Mouse (Mus musculus): ENCODE results near the gene Tmem217. TPM values are rescaled to one million over a fixed set of nuclear protein-coding genes. Genes with fewer than 3 reads are reported as not detected.

Tmem217 gene
- total RNA-seq, 2 experiments from 2014 or later: not detected

DNA sequence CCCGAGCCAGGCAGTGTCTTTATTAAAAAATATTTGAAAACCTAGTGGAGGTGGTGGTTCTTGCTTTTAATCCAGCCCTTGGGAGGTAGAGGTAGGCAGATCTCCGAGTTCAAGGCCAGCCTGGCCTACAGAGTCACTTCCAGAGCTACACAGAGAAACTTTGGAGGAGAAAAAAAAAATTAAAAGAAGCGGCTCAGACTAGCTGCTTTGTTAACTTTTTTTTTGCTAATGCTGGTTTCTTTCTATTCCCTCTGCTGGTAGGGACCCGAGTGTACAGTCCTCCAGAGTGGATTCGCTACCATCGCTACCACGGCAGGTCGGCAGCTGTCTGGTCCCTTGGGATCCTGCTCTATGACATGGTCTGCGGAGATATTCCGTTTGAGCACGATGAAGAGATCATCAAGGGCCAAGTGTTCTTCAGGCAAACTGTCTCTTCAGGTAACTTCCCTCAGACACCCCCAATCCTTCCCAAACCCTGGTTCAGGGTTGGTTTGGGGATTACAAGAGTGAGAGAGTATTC lies 58.7 kb downstream of the Tmem217 start:
- no peak for DNase-seq (ENCODE audit: extremely low spot score in 1 of 2, low spot score in 2 of 2)
- intact Hi-C loops (cut with DNase I): loop anchor here (2.0 to 5.0 kb wide), 2 partner anchors 56 to 97 kb away; no protein-coding TSS in a partner anchor

DNA sequence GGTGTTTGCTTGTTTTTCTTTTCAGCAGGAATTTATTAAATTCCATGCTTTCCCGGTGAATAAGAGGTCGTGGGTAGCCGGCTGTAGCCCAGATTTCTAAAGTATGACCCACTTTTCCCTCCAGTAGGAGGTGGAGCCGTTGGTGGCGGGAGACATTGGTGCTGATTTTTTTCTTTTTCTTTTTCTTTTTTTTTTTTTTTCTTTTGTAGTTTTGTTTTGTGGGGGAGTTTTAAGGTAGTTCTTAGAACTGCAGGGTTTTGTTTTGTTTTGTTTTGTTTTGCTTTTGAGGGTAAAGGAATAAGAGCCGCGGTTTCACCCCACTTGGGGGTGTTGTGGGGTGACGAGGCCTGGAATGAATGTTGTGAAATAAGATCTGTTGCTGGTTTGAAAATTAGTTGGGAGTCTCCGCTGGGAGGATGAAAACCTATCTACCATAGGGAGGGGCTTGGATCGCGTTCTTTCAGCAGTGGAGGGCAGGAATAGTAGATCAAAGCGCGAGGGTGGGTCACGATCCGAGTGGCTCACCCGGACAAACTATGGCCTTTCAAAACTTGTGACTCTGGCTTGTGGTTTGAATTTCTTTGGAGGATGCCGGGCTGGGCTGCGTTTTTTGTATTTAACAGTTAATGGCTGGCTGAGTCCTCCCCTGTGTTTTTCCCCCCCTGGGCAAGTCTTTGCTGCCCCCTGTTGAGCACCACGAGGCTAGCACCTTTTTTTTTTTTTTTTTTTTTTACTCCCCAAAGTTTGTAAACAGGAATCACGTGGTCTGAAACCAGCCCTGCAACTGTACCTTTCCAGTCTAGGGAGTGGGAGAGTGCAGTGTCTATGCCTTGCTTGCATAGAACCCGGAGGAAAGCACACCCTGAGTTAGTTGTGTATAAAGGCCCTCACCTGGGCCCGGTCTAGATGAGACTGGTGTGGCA lies 59.7 kb downstream of the Tmem217 start:
- intact Hi-C loops (cut with DNase I): loop anchor here (2.0 to 5.0 kb wide), 2 partner anchors 55 to 96 kb away; no protein-coding TSS in a partner anchor
- DNase-seq (ENCODE audit: extremely low spot score in 1 of 2, low spot score in 2 of 2): peak; percentile 17 to 69

DNA sequence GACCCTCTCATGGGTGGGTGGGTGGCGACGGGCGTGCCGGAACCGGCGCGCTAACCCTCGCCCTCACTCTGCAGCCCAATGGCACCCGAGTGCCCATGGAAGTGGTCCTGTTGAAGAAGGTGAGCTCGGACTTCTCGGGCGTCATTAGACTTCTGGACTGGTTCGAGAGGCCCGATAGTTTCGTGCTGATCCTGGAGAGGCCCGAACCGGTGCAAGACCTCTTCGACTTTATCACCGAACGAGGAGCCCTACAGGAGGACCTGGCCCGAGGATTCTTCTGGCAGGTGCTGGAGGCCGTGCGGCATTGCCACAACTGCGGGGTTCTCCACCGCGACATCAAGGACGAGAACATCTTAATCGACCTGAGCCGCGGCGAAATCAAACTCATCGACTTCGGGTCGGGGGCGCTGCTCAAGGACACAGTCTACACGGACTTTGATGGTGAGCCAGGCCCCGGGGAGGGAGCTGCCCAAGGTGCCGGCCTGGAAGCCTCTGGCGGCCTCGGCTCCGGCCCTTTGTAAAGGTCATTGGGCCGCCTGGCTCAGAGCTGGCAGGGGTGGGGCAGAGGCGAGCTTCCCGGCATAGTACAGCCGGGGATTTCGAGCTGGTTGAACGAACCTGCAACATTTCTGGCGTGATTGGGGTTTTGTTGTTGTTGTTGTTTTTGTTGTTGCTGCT lies 60.5 kb downstream of the Tmem217 start:
- DNase-seq (ENCODE audit: extremely low spot score in 1 of 2, low spot score in 2 of 2): peak in 1 of 2 experiments; percentile 68
- intact Hi-C loops (cut with DNase I): loop anchor here (2.0 to 5.0 kb wide), 2 partner anchors 54 to 95 kb away; no protein-coding TSS in a partner anchor

DNA sequence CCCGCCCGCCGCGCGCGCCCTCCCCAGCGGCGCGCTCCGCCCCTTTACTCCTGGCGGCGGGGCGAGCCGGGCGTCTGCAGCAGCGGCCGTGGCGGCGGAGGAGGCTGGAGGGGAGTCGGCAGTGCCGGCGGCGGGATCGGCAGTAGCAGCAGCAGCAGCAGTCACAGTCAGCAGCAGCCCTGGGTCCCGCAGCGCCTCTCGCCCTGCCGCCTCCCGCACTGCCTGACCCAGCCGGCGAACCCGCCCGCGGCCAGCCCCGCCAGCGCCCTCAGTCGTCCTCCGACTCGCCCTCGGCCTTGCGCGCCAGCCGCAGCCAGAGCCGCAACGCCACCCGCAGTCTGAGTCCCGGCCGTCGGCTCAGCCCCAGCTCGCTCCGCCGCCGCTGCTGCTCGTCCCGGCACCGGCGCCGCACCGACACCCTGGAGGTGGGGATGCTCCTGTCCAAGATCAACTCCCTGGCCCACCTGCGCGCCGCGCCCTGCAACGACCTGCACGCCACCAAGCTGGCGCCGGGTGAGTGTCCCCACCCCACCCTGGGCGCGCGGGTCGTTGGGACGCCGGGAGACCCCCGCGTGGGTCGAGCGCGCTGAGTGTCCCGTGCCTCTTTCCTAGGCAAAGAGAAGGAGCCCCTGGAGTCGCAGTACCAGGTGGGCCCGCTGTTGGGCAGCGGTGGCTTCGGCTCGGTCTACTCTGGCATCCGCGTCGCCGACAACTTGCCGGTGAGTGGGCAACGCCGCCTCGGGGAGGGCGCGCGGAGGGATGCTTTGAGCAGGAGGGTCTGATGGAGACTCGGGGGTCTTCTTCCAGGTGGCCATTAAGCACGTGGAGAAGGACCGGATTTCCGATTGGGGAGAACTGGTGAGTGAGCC lies 61.2 kb downstream of the Tmem217 start, which contains the start of gene Pim1:
Pim1 (plus strand) TSS at position 41 of the 869 bp plus-strand sequence.
- peak in 1 of 2 experiments; percentile 17 for DNase-seq (ENCODE audit: extremely low spot score in 1 of 2, low spot score in 2 of 2)
- intact Hi-C loops (cut with DNase I): loop anchor here (5.0 kb wide), 1 partner anchor 54 kb away; no protein-coding TSS in a partner anchor

GRCm38 (mm10) chr17:29489971-29490712 lies 62.0 kb downstream of the Tmem217 start:
- intact Hi-C loops (cut with DNase I): loop anchor here (5.0 kb wide), 1 partner anchor 53 kb away; no protein-coding TSS in a partner anchor
- peak; percentile 93 to 99 for DNase-seq (ENCODE audit: extremely low spot score in 1 of 2, low spot score in 2 of 2)

GRCm38 (mm10) chr17:29488978-29489970 lies 62.9 kb downstream of the Tmem217 start:
- DNase-seq (ENCODE audit: extremely low spot score in 1 of 2, low spot score in 2 of 2): peak in 1 of 2 experiments; percentile 51

DNA sequence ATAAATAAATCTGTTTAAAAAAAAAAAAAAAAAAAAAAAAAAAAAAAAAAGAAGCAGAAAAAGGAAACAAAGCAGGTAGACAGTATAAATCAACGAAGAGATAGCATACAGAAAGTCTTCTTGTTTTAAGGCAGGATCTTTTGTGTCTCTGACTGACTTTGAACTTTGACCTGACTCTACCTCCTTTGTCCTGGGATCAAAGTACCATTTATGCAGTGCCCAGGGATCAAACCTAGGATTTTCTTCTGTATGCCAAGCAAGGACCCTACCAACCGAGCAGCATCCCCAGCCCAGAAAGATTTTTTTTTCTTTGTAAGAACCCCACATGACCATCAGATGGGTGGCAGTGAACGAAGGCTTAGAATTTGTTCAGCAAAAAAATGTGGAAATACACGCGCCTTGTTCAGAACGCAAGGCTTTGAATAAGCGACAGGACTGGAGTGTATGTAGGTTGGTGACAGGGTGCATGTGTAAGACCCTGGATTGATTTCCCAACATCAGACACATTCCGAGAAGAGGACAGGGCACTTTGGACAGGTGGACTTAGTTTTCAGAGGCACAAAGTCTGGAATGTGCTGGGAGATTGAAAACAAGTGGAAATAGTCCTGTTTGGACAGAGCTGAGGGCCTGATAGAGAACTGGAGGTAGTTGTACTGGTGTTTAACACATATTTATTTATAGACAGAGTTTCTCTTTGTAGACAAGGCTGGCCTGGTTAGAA lies 63.8 kb downstream of the Tmem217 start:
- DNase-seq (ENCODE audit: extremely low spot score in 1 of 2, low spot score in 2 of 2): no peak
- intact Hi-C loops (cut with DNase I): no loop called here

More at GRCm38 (mm10) chr17:29488978-29489970, 62.9 kb downstream of the Tmem217 start:
- intact Hi-C loops (cut with DNase I): no loop called here

- DNase-seq (ENCODE audit: extremely low spot score in 1 of 2, low spot score in 2 of 2): no peak
- intact Hi-C loops (cut with DNase I): no loop called here
Observed at GRCm38 (mm10) chr17:29485336-29486233, 66.6 kb downstream of the Tmem217 start.

DNA sequence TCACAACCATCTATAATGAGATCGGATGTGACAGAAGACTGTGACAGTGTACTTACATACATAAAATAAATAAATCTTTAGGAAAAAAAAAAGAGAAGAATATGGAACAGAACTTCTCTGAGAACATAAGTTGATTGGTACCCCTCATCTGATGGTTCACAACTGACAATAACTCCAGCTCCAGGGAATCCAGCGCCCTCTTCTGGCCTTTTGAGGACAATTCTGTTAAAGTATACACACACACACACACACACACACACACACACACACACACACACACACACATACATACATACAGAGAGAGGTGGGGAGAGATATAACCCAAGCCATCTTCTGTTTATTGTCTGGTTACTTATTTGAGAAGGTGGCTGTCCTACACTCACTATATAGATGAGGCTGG lies 67.8 kb downstream of the Tmem217 start:
- DNase-seq (ENCODE audit: extremely low spot score in 1 of 2, low spot score in 2 of 2): no peak
- intact Hi-C loops (cut with DNase I): no loop called here

- no peak for DNase-seq (ENCODE audit: extremely low spot score in 1 of 2, low spot score in 2 of 2)
- intact Hi-C loops (cut with DNase I): no loop called here
Observed at GRCm38 (mm10) chr17:29483282-29483681, 68.9 kb downstream of the Tmem217 start.

DNA sequence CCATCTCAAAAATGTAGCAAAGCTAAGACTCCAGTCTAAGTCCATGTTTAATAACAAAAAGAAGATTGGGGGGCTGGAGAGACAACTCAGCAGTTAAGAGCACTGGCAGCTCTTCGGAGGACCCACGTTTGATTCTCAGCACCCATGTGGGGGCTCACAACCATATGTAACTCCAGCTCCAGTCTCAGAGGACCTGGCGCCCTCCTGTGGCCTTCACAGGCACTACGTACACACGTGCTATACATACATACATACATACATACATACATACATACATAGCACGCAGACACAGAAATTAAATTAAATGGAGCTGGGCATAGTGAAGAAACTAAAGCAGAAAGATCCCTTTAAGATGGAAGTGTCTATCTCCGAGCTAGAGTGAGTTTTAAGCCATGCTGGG lies 69.6 kb downstream of the Tmem217 start:
- DNase-seq (ENCODE audit: extremely low spot score in 1 of 2, low spot score in 2 of 2): no peak
- intact Hi-C loops (cut with DNase I): no loop called here

DNA sequence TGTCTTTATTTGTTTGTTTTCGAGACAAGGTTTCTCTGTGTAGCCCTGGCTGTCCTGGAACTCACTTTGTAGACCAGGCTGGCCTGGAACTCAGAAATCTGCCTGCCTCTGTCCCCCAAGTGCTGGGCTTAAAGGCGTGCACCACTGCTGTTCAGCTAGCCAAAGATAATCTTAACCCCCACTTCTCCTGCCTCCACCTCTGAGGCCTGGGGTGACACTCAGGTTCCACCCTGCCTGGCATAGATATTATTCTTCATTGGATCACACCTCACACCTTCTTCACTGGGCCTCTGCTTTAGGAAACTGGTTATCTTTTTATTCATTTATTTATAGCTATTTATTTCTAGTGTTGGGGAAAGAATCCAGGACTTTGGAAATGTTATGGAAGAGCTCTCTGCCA lies 71.9 kb downstream of the Tmem217 start:
- no peak for DNase-seq (ENCODE audit: extremely low spot score in 1 of 2, low spot score in 2 of 2)
- intact Hi-C loops (cut with DNase I): no loop called here

DNA sequence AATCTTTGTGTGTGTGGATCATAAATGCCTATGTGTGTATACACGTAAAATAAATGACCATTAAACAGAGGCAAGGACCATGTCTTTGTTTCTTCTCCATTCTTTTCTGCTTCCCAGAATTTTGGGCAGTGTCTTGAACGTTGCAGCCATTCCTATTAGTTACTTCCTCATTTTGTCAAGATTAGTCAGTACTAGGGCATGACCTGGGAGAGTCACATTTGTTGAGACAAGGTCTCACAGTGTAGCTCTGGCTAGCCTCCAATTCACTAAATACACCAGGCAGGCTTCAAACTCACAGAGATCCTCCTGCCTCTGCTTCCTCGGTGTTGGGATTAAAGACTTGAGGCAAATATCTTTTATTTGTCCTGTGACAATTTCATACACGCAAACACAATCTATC lies 73.9 kb downstream of the Tmem217 start:
- DNase-seq (ENCODE audit: extremely low spot score in 1 of 2, low spot score in 2 of 2): no peak
- intact Hi-C loops (cut with DNase I): no loop called here

GRCm38 (mm10) chr17:29477357-29477756 lies 74.8 kb downstream of the Tmem217 start:
- intact Hi-C loops (cut with DNase I): no loop called here
- DNase-seq (ENCODE audit: extremely low spot score in 1 of 2, low spot score in 2 of 2): no peak

- DNase-seq (ENCODE audit: extremely low spot score in 1 of 2, low spot score in 2 of 2): no peak
- intact Hi-C loops (cut with DNase I): no loop called here
Observed at GRCm38 (mm10) chr17:29476461-29476860, 75.7 kb downstream of the Tmem217 start.
